Comparison of ENCODE assay signal across 15 mouse cellular contexts in the genomic region with DNA sequence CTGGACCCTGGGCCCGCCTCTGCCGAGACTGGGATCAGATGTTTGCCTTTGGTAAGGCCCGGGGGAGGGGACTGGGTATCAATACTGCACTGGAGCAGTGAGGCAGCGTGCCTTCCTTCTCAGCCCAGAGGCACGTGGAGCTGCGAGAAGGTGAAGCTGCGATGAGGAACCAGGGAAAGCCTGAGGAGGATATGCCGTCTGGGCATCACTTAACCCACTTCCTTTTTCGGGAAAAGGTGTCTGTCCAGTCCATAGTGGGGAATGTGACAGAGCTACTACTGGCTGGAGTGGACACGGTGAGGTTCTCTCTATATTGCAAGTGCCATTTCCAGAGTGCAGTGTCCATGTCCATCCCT. TPM values are rescaled to one million over a fixed set of nuclear protein-coding genes. Genes with fewer than 3 reads are reported as not detected.
A peak's percentile ranks its signal among the peaks of the same experiment; 100 is the strongest.
DNase-seq lines count a peak whose midpoint lies in the region; ATAC-seq lines count a peak whose summit lies in the region.
"Had no signal": no experiment of that assay in that cellular context is flagged by ENCODE, and none has a peak within 500 bp of the region (broad histone marks: within the 10 kb centered on the region; RNA-seq: fewer than 3 reads in every experiment).

No protein-coding gene starts in this region.

- peak overlapping the region; percentile 50 for H3K4me2 ChIP-seq in kidney, embryonic 15.5 days
- no peak overlapping the region for H3K4me2 ChIP-seq in limb, embryonic 15.5 days

- H3K27ac ChIP-seq in kidney, embryonic 15.5 days: no peak overlapping the region
- H3K27ac ChIP-seq in limb, embryonic 15.5 days: no peak overlapping the region
- H3K27ac ChIP-seq: layer of hippocampus, adult 2 months had no signal

- WGBS in kidney, embryonic 15.5 days: 15% methylated on average over 10 of the region's 10 CpGs
- 18% methylated on average over 10 of the region's 10 CpGs for WGBS in limb, embryonic 15.5 days

- H3K9ac ChIP-seq in kidney, embryonic 15.5 days: no peak overlapping the region
- H3K9ac ChIP-seq in limb, embryonic 15.5 days: no peak overlapping the region

- H3K27me3 ChIP-seq in kidney, embryonic 15.5 days: peaks cover 56% of the 10 kb centered on the region
- H3K27me3 ChIP-seq in limb, embryonic 15.5 days: peaks cover 58% of the 10 kb centered on the region
- H3K27me3 ChIP-seq: CH12.LX had no signal

- ATAC-seq in kidney, embryonic 15.5 days (replicated peaks; ENCODE audit: low FRiP score): peak; percentile 5; the same call in 1 of the 2 replicates
- peak; percentile 34 for ATAC-seq in CD4-positive, CD25-positive, alpha-beta regulatory T cell, adult 4 months
- ATAC-seq in common myeloid progenitor, adult 5-6 weeks (replicated peaks; ENCODE audit: low read depth, poor library complexity, severe bottlenecking): peak; percentile 59
- no peak for ATAC-seq in limb, embryonic 15.5 days (ENCODE audit: insufficient number of reproducible peaks, low FRiP score, low TSS enrichment, low read depth)

- H3K9me3 ChIP-seq in kidney, embryonic 15.5 days (replicated peaks): no peaks in the 10 kb centered on the region
- H3K9me3 ChIP-seq in limb, embryonic 15.5 days: no peaks in the 10 kb centered on the region

- peak overlapping the region; percentile 31; the same call in 1 of the 2 replicates for H3K4me3 ChIP-seq in kidney, embryonic 15.5 days (replicated peaks)
- H3K4me3 ChIP-seq in limb, embryonic 15.5 days: peak overlapping the region; percentile 17; the same call in 1 of the 2 replicates
- H3K4me3 ChIP-seq: layer of hippocampus, adult 2 months; myocyte had no signal

- no peak for DNase-seq in kidney, postnatal 36 days
- DNase-seq in urinary bladder, postnatal 36 days (ENCODE audit: low spot score in 2 of 2): no peak
- no peak for DNase-seq in right cerebral cortex, postnatal 4 days
- DNase-seq: adrenal gland, postnatal 10 days; cerebellum, postnatal 36 days; lung, postnatal 14 days; retina, postnatal 1 day had no signal

- peaks cover 6% of the 10 kb centered on the region for H3K36me3 ChIP-seq in kidney, embryonic 15.5 days
- peaks cover 19% of the 10 kb centered on the region for H3K36me3 ChIP-seq in limb, embryonic 15.5 days

- peaks cover 23% of the 10 kb centered on the region for H3K4me1 ChIP-seq in kidney, embryonic 15.5 days
- peaks cover 33% of the 10 kb centered on the region for H3K4me1 ChIP-seq in limb, embryonic 15.5 days

RNA-seq across cellular contexts. Expression of a gene that starts 2.0 kb away (rescaled TPM):
- polyA plus RNA-seq in kidney, embryonic 15.5 days (2015; fragmentation: Nextera tagmentation; extraction: Ambion mirVana): 9.9 and 12.3 TPM in 2 replicates
- under 1 TPM in 1 of 2 experiments, not detected in 1; 0.27 TPM for polyA plus RNA-seq in CD4-positive, CD25-positive, alpha-beta regulatory T cell, adult 4 months (2017; shearing (Covaris generic))
- 0.14 TPM in 1 of 2 replicates, not detected in the other for total RNA-seq in common myeloid progenitor, adult 5-6 weeks (2017)
- 0.12 and 0.32 TPM in 2 replicates for polyA plus RNA-seq in limb, embryonic 15.5 days (2015; fragmentation: Nextera tagmentation; extraction: Ambion mirVana)

RNA-seq across cellular contexts. Expression of a gene that starts 8.8 kb away (rescaled TPM):
- 0.93 and 1.00 TPM in 2 replicates for polyA plus RNA-seq in kidney, embryonic 15.5 days (2015; fragmentation: Nextera tagmentation; extraction: Ambion mirVana)
- polyA plus RNA-seq in CD4-positive, CD25-positive, alpha-beta regulatory T cell, adult 4 months (2017; shearing (Covaris generic)): under 1 TPM in 1 of 2 experiments, not detected in 1; 0.38 TPM
- not detected in 2 replicates for total RNA-seq in common myeloid progenitor, adult 5-6 weeks (2017)
- 1.9 and 2.0 TPM in 2 replicates for polyA plus RNA-seq in limb, embryonic 15.5 days (2015; fragmentation: Nextera tagmentation; extraction: Ambion mirVana)
- total RNA-seq: heart, adult 8-10 months had no signal

RNA-seq across cellular contexts. Expression of a gene that starts 8.9 kb away (rescaled TPM):
- 59.4 and 67.4 TPM in 2 replicates for polyA plus RNA-seq in kidney, embryonic 15.5 days (2015; fragmentation: Nextera tagmentation; extraction: Ambion mirVana)
- 10 to 100 TPM; 29.9 to 30.2 TPM for polyA plus RNA-seq in CD4-positive, CD25-positive, alpha-beta regulatory T cell, adult 4 months (2017; shearing (Covaris generic))
- total RNA-seq in common myeloid progenitor, adult 5-6 weeks (2017): 27.4 and 28.0 TPM in 2 replicates
- polyA plus RNA-seq in limb, embryonic 15.5 days (2015; fragmentation: Nextera tagmentation; extraction: Ambion mirVana): 58.6 and 61.8 TPM in 2 replicates

RNA-seq across cellular contexts. Expression of a gene that starts 9.9 kb away (rescaled TPM):
- polyA plus RNA-seq in kidney, embryonic 15.5 days (2015; fragmentation: Nextera tagmentation; extraction: Ambion mirVana): 1.1 and 1.4 TPM in 2 replicates
- polyA plus RNA-seq in CD4-positive, CD25-positive, alpha-beta regulatory T cell, adult 4 months (2017; shearing (Covaris generic)): under 1 TPM; 0.19 to 0.73 TPM
- total RNA-seq in common myeloid progenitor, adult 5-6 weeks (2017): 0.23 TPM in 1 of 2 replicates, not detected in the other
- polyA plus RNA-seq in limb, embryonic 15.5 days (2015; fragmentation: Nextera tagmentation; extraction: Ambion mirVana): 1.2 and 1.7 TPM in 2 replicates

RNA-seq across cellular contexts. Expression of a gene that starts 13.2 kb away (rescaled TPM):
- 1,852 and 1,884 TPM in 2 replicates for polyA plus RNA-seq in kidney, embryonic 15.5 days (2015; fragmentation: Nextera tagmentation; extraction: Ambion mirVana)
- polyA plus RNA-seq in CD4-positive, CD25-positive, alpha-beta regulatory T cell, adult 4 months (2017; shearing (Covaris generic)): 100 to 1,000 TPM; 294 to 347 TPM
- total RNA-seq in common myeloid progenitor, adult 5-6 weeks (2017): 723 and 923 TPM in 2 replicates
- polyA plus RNA-seq in limb, embryonic 15.5 days (2015; fragmentation: Nextera tagmentation; extraction: Ambion mirVana): 1,296 and 1,322 TPM in 2 replicates
